Mouse (Mus musculus) embryo, embryonic 11.5 days (tissue): ENCODE data around the gene Dgki.

Experiments used
- DNase-seq: peaks from one replicate; pipeline ENCODE4 v3.0.0-alpha.2; 2012; ENCODE audit warnings: low read depth, low spot score

Dgki gene

DNA sequence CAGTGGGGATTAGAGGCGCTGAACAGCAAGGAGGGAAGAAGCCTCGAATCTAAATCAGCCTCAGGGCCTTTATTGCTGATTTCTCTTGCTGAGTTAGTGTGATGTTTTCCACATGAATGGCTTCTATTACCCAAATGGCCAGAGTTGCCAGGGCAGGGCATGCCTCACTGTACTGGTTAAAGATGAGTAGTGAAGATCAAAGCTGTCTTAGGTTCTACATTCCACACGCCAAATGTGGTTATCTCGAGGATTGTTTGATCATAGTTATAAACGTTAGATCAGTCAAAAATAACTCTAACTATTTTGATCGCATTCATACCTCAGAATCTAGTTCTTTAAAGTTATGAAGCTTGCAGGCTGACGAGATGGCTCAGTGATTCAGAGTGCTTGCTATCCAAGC is 59.8 kb downstream of the Dgki start:
- no peak for DNase-seq

GRCm38 (mm10) chr6:37236893-37237292 is 63.1 kb downstream of the Dgki start:
- DNase-seq: no peak

DNA sequence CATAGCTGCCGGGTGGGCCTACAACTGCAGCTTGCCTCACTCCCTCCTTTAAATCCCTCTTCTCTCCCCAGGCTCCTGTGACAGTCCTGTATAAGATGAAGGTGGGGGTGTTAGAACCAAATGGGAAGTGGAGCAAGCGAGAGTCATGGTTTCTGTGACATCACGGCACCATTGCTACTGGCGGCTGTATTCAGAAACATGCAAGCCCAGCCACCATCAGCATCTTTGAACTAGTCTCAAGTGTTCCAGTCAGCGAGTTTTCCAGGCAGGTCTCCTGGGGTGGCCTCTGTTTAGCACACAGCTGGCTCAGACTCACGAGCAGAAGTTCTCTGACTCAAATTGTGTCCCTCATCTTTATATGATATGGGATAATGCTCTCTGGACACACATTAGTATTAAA is 68.8 kb downstream of the Dgki start:
- no peak for DNase-seq

DNA sequence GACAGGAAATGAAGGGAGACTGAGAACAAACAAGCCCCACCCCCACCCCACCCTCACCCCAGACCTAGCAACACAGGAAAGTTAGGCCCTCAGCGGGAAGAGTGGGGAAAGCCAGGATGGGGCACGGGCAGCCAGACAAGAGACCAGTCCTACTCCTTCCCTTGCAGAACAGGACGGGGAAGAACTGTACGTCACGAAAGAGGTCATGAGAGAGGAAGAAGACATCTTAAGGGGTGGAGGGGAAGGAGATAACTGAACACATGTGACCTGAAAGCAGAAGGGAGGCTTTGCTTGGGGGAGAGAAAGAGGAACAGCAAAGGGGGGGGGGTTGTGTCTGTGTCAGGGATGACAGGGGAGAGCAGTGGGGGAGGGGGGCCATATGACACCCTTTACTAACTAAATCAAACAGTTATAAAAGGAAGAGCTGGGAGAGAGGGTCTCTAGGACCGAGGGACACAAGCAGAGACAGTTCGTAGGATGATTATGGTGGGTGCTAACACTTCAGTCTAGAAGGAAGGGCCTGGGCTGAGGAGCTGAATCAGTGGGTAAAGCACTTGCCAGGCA is 77.0 kb downstream of the Dgki start:
- no peak for DNase-seq

DNA sequence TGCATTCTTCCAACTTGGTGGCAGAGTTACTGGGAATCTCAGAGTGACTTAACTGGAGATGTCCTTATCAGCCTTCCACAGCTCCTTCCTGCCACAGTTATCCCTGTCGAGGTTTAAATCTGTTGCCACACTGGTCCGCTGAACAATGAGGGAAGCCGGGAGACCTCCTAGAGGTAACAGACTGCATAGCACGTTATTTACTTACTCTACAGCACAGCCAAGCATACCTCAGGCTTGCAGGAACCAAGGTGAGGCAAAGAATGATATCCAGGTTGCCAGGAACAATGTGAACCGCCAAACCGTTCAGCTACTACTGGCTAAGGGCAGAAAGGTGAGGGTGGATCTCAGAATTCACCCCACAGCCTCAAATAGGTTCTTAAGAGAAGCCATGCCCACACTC is 78.0 kb downstream of the Dgki start:
- DNase-seq: no peak

- no peak for DNase-seq
Observed at GRCm38 (mm10) chr6:37219110-37219509, 80.9 kb downstream of the Dgki start.

DNA sequence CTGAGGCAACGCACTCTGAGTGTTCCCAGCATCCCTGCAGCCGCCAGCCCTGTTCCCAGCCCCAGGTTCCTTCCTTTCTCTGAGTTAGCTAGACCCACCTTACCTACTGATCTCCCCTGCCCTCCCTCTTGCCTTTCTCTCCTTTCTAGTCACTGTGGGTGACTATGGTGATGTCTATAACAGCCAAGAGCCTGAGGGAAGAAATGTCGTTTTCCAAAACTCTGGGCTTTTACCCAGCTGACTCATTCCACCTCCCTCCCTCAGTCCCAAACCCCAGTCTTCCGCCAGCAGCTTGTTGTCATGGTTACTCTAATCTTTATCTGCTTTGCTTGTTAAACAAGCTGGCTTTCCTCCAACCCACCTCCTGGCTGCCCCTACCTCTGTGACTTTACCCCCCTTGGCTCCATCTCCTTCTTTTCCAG is 83.6 kb downstream of the Dgki start:
- no peak for DNase-seq

DNA sequence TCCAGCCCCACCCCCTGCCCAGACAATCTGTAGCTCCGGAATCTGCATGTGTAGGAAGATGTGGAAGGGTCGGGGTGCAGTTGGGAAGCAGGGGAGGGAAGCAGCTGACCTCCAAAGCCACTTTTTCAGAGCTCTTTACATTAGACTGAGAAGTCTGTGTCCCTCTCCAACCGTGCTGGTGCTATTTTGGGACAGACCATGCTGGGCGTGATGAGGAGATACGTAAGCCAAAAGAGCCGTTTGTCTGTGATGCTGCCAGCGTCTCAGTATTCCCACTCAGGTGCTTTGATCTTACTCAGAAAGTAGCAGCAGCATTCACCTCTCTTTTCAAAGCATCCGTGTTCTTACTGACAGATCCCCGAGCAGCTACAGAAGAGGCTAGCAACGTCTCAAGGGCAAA is 84.3 kb downstream of the Dgki start:
- no peak for DNase-seq

GRCm38 (mm10) chr6:37212930-37213329 is 87.1 kb downstream of the Dgki start:
- no peak for DNase-seq

DNA sequence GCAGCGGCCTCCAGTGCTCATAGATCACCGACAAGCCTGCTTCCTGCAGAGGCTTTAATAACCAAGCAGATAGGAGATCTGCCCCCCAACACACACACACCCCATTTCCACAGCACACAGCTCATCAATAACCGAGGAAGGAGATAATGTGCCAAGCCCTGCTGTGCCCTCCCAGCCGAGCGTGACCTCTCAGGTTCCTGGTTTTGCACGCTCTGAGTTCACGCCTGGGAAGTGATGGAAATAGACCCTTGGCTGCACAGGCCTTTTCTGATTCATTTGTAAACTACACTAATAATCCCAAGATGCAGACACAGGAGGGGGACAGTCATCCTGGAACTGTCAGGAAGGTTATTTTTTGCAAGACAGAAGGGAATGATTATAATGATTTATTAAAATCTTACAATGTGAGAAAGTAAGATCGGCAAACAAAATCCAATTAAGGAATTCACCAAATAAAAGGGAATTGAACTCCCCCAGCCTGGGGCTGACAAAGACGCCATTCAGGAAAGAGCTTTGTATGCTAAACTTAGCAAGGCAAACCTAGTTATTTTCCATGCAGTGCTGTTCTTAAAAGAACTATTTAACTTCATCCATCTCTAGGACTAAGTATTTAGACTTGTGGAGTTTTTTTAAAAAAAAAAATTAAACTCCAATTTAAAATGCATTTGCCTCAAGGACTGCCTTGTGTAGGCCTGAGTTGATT is 88.3 kb downstream of the Dgki start:
- DNase-seq: no peak

- no peak for DNase-seq
Observed at GRCm38 (mm10) chr6:37202901-37203300, 97.1 kb downstream of the Dgki start.

GRCm38 (mm10) chr6:37200840-37201239 is 99.1 kb downstream of the Dgki start:
- DNase-seq: no peak

GRCm38 (mm10) chr6:37199502-37199901 is 100.5 kb downstream of the Dgki start:
- no peak for DNase-seq

GRCm38 (mm10) chr6:37197745-37198144 is 102.2 kb downstream of the Dgki start:
- no peak for DNase-seq

- no peak for DNase-seq
Observed at GRCm38 (mm10) chr6:37196870-37197269, 103.1 kb downstream of the Dgki start.

GRCm38 (mm10) chr6:37195766-37196165 is 104.2 kb downstream of the Dgki start:
- DNase-seq: no peak

GRCm38 (mm10) chr6:37181961-37182360 is 118.0 kb downstream of the Dgki start:
- no peak for DNase-seq

DNA sequence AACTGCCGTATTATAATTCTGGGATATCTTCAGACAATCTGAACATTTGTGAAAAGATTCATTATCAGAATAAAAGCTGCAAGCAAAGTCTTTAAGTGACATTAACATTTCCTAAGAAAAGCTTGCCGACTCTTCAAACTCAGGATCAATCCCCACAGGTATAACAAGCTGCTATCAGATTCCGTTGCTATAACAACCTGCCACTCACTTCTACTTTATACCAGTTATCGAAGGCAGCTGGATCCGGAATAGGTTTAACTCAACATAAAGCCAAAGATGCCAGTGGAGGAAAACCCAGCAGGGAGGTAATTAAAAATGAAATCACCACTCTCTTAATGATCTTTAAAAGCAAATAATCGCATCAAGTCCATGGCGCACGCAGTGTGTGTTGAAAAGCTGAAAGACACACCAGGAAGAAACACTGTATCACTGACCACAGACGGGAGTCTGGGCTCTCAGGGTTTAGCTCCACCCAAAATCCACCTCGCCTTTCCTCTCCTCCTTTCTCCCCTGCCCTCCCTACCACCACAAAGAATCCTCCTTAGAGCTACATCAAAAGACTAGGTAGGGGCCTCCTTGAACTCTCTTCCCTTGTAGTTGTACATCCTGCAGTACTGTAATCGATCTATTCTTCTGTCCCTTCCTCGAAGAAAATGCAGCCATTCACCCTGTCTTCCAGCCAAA is 128.7 kb downstream of the Dgki start:
- no peak for DNase-seq

- no peak for DNase-seq
Observed at GRCm38 (mm10) chr6:37158880-37159279, 141.1 kb downstream of the Dgki start.

DNA sequence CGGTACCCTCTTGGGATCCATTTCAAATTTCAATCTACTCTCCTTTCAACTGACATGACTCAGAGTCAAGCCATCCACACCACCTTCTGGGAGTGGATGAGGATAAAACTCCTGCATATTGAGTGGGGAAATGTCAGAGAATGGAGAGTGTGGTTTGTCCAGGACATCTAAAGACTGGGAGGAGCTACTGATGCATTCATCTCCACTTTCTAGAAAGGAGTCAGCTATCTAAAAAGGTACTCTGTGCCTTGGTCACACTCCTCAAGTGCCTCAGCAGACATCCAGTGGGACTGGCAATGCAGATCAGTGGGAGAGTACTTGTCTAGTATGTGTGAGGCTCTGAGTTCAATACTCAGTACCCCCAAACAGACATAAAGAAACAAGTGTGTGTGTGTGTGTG is 145.9 kb downstream of the Dgki start:
- DNase-seq: no peak

GRCm38 (mm10) chr6:37150483-37150882 is 149.5 kb downstream of the Dgki start:
- no peak for DNase-seq

DNA sequence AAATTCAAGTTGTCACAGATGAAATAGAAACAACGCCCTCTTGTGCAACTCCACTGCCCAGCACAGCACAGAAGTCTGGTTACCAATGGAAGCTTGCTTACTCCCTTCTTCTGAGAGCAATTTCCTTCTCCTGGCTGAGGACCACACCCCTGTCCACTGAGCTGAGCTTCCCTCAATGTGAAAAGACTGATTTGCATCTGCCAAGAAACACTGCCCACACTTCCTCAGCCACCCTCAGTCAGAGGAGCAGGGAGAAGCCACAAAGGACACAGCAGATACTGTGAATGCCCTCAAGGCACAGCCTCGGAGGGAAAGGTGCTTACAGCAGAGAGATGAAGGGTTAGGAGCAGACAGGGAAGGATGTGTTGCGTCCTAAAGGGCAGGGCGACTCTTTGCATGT is 149.9 kb downstream of the Dgki start:
- no peak for DNase-seq

- no peak for DNase-seq
Observed at GRCm38 (mm10) chr6:37149196-37149595, 150.8 kb downstream of the Dgki start.
